Mouse (Mus musculus) kidney, postnatal 36 days (tissue): ENCODE measurements around the gene Mmp1b.
"Not testable (repeated sequence)": the region's sequence is repeated elsewhere in the genome, so short reads cannot be mapped to it uniquely, and the experiment has no call there.

ENCODE experiments used
- DNase-seq, 2 experiments: peaks; one replicate each; pipeline ENCODE4 v3.0.0; 2021 to 2022; ENCODE audit warnings: mixed read lengths in 2 of 2

Gene Mmp1b

GRCm38 (mm10) chr9:7387947-7388346, at the start of gene Mmp1b:
Gene Mmp1b (minus strand): TSS chr9:7388047.
- no peak for DNase-seq

GRCm38 (mm10) chr9:7396556-7396955, 8.7 kb upstream of the Mmp1b start:
- DNase-seq: not testable (repeated sequence)

- DNase-seq: no peak
Observed at GRCm38 (mm10) chr9:7354535-7354934, 33.3 kb downstream of the Mmp1b start.

GRCm38 (mm10) chr9:7345513-7345912, 42.3 kb downstream of the Mmp1b start:
- DNase-seq: no peak

- DNase-seq: no peak
Observed at GRCm38 (mm10) chr9:7344107-7344506, 43.7 kb downstream of the Mmp1b start, which contains the start of gene Mmp12. Gene Mmp12 (plus strand): TSS chr9:7344381.

GRCm38 (mm10) chr9:7336740-7337483, 50.9 kb downstream of the Mmp1b start:
- DNase-seq: no peak

- no peak for DNase-seq
Observed at GRCm38 (mm10) chr9:7335766-7336680, 51.8 kb downstream of the Mmp1b start.

GRCm38 (mm10) chr9:7331847-7332246, 56.0 kb downstream of the Mmp1b start:
- no peak for DNase-seq
